Mouse (Mus musculus): ENCODE results near the gene Ggct. TPM values are rescaled to one million over a fixed set of nuclear protein-coding genes. Genes with fewer than 3 reads are reported as not detected.

The Ggct gene
- polyA plus RNA-seq, 1 experiment: 1.5 TPM

DNA sequence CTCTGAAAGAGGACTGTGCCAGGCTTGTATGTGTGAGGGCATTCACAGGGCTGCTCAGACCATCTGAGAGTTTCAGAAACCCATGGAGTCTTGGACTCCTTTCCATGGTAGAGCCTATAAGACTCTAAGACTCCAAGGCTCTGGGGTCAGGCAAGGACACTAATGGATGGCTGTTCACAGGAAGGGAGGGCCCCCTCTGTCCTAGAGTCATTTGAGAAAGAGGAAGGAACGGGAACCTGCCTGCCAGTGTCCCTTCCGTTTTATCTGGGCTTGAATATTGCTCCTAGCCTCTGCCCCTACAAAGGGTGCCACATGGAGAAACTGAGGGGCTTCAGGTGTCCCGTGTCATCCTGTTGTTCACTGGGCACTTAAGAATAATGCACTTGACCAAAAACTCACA lies 58.9 kb downstream of the Ggct start:
- TF ChIP-seq CTCF (IDR thresholded peaks at IDR 0.05; ENCODE audit: extremely low read depth, insufficient read length, insufficient replicate concordance, low read depth, low read length) (no peak), POLR2A (IDR thresholded peaks at IDR 0.05; ENCODE audit: low read depth, low read length) (no peak)
- Histone ChIP-seq H3K36me3 (ENCODE audit: control insufficient read depth, insufficient read depth, low read length) (peaks cover 16% of the 10 kb centered on the region), H3K27ac (ENCODE audit: insufficient read depth, low read depth, low read length) (no peak overlapping the region), H3K4me1 (ENCODE audit: control insufficient read depth, insufficient read depth, insufficient read length, low read length) (no peaks in the 10 kb centered on the region), H3K4me3 (ENCODE audit: low read depth, low read length) (no peak overlapping the region), H3K27me3 (ENCODE audit: control insufficient read depth, insufficient read depth, low read length) (no peaks in the 10 kb centered on the region)
- WGBS: 75% methylated on average over 3 of the region's 3 CpGs

- no peaks in the 10 kb centered on the region for H3K27me3 ChIP-seq (ENCODE audit: control insufficient read depth, insufficient read depth, low read length)
- no peak overlapping the region for H3K4me3 ChIP-seq (ENCODE audit: low read depth, low read length)
- peaks cover 15% of the 10 kb centered on the region for H3K36me3 ChIP-seq (ENCODE audit: control insufficient read depth, insufficient read depth, low read length)
- no peak overlapping the region for H3K27ac ChIP-seq (ENCODE audit: insufficient read depth, low read depth, low read length)
- WGBS: 73% methylated on average over 5 of the region's 5 CpGs
- TF ChIP-seq POLR2A (IDR thresholded peaks at IDR 0.05; ENCODE audit: low read depth, low read length): no peak
- no peaks in the 10 kb centered on the region for H3K4me1 ChIP-seq (ENCODE audit: control insufficient read depth, insufficient read depth, insufficient read length, low read length)
These were observed 59.5 kb downstream of the Ggct start for GRCm38 (mm10) chr6:54933216-54933615.

Other genes with a start within 250 kb of the Ggct start
- 3.8 and 7.0 TPM in 2 replicates for gene Znrf2, start 176.0 kb downstream of the Ggct start, polyA plus RNA-seq (2012; rRNA removed)
- 8.5 and 11.2 TPM in 2 replicates for gene Nod1, start 20.3 kb downstream of the Ggct start, polyA plus RNA-seq (2012; rRNA removed)
- gene Gars, start 45.1 kb upstream of the Ggct start, polyA plus RNA-seq (2012; rRNA removed): 11.2 and 31.4 TPM in 2 replicates
- gene Crhr2, start 140.1 kb upstream of the Ggct start, polyA plus RNA-seq (2012; rRNA removed): 0.37 and 0.51 TPM in 2 replicates
- 0.27 and 1.1 TPM in 2 replicates for gene Inmt, start 182.1 kb upstream of the Ggct start, polyA plus RNA-seq (2012; rRNA removed)
- gene Mindy4, start 210.4 kb upstream of the Ggct start, polyA plus RNA-seq (2012; rRNA removed): 0.81 and 0.98 TPM in 2 replicates

All from small intestine, adult 2 months (tissue).